Mouse (Mus musculus) hindbrain, embryonic 16.5 days (tissue): Measurements from ENCODE around the gene Rasa3. TPM values are rescaled to one million over a fixed set of nuclear protein-coding genes. Genes with fewer than 3 reads are reported as not detected.

Source experiments
- ATAC-seq: fragments of 200-750 bp; cut with Nextera tagmentation; 2 replicates; pipeline ENCODE4 v1.8.0; 2017; ENCODE audit warnings: moderate TSS enrichment, moderate library complexity
- H3K27ac ChIP-seq: fragments of 300-500 bp; sonication (generic); 2 replicates; pipeline ENCODE4 v1.5.1; 2014; ENCODE audit warnings: low read depth, mild to moderate bottlenecking, control low read depth, low read length, moderate library complexity
- H3K27me3 ChIP-seq: fragments of 300-500 bp; sonication (generic); replicated peaks from 2 replicates; pipeline ENCODE4 v1.6.1; 2014; ENCODE audit warnings: low read length; ENCODE audit not compliant: control insufficient read depth, insufficient read depth
- H3K36me3 ChIP-seq: fragments of 300-500 bp; sonication (generic); 2 replicates; pipeline ENCODE4 v1.6.1; 2014; ENCODE audit warnings: mild to moderate bottlenecking, low read length, moderate library complexity, mixed read lengths; ENCODE audit not compliant: control insufficient read depth, insufficient read depth
- H3K4me1 ChIP-seq: fragments of 300-500 bp; sonication (generic); 2 replicates; pipeline ENCODE4 v1.6.1; 2014; ENCODE audit warnings: low read depth, low read length; ENCODE audit not compliant: control insufficient read depth, insufficient read depth
- H3K4me2 ChIP-seq: fragments of 300-500 bp; sonication (generic); 2 replicates; pipeline ENCODE4 v1.6.1; 2014; ENCODE audit warnings: mild to moderate bottlenecking, low read length, control low read depth, moderate library complexity
- H3K4me3 ChIP-seq: fragments of 300-500 bp; sonication (generic); 2 replicates; pipeline ENCODE4 v1.5.1; 2014; ENCODE audit warnings: mild to moderate bottlenecking, low read length, control low read depth, moderate library complexity
- H3K9ac ChIP-seq: fragments of 300-500 bp; sonication (generic); 2 replicates; pipeline ENCODE4 v1.6.1; 2014; ENCODE audit warnings: low read depth, mild to moderate bottlenecking, control low read depth, low read length, moderate library complexity
- H3K9me3 ChIP-seq: fragments of 300-500 bp; sonication (generic); 2 replicates; pipeline ENCODE4 v1.6.1; 2014; ENCODE audit warnings: mild to moderate bottlenecking, low read length, moderate library complexity; ENCODE audit not compliant: control insufficient read depth
- WGBS: fragments of 180-500 bp; shearing (Covaris S2); extraction: QIAGEN DNeasy Blood & Tissue Kit; methylation state at CpG from one replicate; pipeline ENCODE4 v1.1.7; 2014; 5-methylcytosine and 5-hydroxymethylcytosine counted together
- polyA plus RNA-seq: library from polyadenylated mRNA; unstranded; fragments of >200 nt; fragmentation: Nextera tagmentation; extraction: Ambion mirVana; gene quantifications from 2 replicates; pipeline ENCODE4 v1.2.1, GENCODE M21; 2015

Rasa3 gene
- polyA plus RNA-seq, 1 experiment from 2014 or later: 43.5 TPM

DNA sequence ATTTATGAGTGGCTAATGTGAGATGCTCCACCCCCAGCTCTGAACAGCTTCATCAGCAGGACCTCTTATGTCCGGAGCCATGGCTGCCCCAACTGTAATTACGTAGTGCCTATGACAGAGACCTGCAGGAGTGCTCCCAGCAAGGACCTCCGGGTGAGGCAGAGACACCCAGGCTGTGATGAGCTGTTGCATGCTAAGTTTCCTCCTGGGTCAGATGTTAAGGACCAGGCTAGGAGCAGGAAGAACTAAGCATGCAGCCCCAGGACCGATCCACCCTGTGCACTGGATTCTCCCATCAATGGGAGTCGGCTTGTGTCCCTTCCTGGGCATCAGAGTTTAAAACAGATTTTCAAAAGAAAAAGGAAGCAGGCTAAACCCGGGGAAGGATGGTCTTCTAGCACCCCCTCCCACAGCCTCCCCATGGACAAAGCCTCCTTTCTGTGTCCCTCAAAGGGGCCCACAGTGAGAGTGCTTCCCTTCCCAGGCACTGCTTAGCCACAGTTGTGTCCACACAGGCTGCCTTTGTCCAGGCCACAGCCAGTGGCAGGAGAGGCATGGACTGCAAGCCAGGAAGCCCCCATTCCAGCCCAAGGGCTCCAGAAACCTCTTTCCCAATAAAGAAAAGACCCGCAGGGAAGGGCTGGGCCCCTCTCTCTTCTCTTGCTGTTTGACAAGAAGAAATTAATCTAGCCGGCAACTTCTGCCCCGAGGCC is 54.2 kb downstream of the Rasa3 start:
- H3K4me2 ChIP-seq: no peak overlapping the region
- no peaks in the 10 kb centered on the region for H3K9me3 ChIP-seq
- WGBS: 23% methylated on average over 9 of the region's 9 CpGs
- H3K36me3 ChIP-seq: peaks cover 4% of the 10 kb centered on the region; the same call in 1 of the 2 replicates
- peak; percentile 92 for ATAC-seq
- H3K27ac ChIP-seq: peak overlapping the region; percentile 82
- H3K27me3 ChIP-seq: no peaks in the 10 kb centered on the region
- H3K4me3 ChIP-seq: no peak overlapping the region
- peaks cover 31% of the 10 kb centered on the region for H3K4me1 ChIP-seq
- H3K9ac ChIP-seq: peak overlapping the region; percentile 1; the same call in 1 of the 2 replicates

DNA sequence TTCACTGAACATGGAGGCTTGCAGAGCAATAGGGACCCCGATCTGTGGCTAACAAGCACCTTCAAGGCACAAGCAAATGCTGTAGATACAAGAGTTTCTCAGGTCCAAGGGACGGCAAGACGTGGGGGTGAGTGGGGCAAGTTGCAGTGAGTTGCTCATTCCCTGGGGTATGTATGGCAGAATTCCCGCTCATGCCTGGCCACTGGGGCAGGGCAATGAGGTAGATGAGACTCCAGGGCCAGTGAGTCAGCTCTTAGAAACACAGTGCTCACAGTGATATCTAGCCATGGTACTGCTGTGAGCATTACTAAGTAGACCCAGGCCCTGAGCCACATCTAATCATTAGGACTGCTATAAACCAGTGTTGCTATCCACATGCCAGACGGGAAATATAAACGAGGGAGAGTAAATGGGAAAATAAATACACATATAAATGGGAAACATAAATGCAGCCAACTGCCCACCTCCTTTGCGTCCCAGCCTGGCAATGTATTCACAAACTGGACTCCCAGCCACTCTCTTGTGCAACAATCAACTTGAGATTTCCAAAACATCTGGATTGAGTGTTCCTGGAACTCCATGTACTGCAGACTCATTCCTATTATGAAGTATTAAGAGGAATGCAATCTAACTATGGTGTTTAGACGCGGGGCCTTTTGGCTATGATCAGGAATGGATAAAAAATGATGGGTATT is 57.0 kb downstream of the Rasa3 start:
- no peak overlapping the region for H3K4me3 ChIP-seq
- no peak for ATAC-seq
- no peaks in the 10 kb centered on the region for H3K9me3 ChIP-seq
- WGBS: 92% methylated on average over 9 of the region's 9 CpGs
- H3K27ac ChIP-seq: no peak overlapping the region
- H3K27me3 ChIP-seq: no peaks in the 10 kb centered on the region
- no peaks in the 10 kb centered on the region for H3K36me3 ChIP-seq
- H3K4me2 ChIP-seq: no peak overlapping the region
- peaks cover 28% of the 10 kb centered on the region for H3K4me1 ChIP-seq
- H3K9ac ChIP-seq: no peak overlapping the region

- ATAC-seq: no peak
- WGBS: 90% methylated on average over 17 of the region's 17 CpGs
- H3K9me3 ChIP-seq: no peaks in the 10 kb centered on the region
- H3K4me2 ChIP-seq: no peak overlapping the region
- H3K27ac ChIP-seq: no peak overlapping the region
- no peaks in the 10 kb centered on the region for H3K27me3 ChIP-seq
- H3K4me1 ChIP-seq: no peaks in the 10 kb centered on the region
- peaks cover 14% of the 10 kb centered on the region for H3K36me3 ChIP-seq
- no peak overlapping the region for H3K4me3 ChIP-seq
- no peak overlapping the region for H3K9ac ChIP-seq
Measured at GRCm38 (mm10) chr8:13616831-13617505, 60.4 kb downstream of the Rasa3 start.

- Histone ChIP-seq H3K27me3 (no peaks in the 10 kb centered on the region), H3K27ac (no peak overlapping the region), H3K4me3 (no peak overlapping the region), H3K9me3 (no peaks in the 10 kb centered on the region), H3K4me1 (no peaks in the 10 kb centered on the region), H3K9ac (no peak overlapping the region), H3K4me2 (no peak overlapping the region), H3K36me3 (peaks cover 16% of the 10 kb centered on the region)
- 43% methylated on average over 10 of the region's 10 CpGs for WGBS
- ATAC-seq: peak; percentile 32; the same call in 1 of the 2 replicates
Measured at GRCm38 (mm10) chr8:13614924-13615391, 62.4 kb downstream of the Rasa3 start.

DNA sequence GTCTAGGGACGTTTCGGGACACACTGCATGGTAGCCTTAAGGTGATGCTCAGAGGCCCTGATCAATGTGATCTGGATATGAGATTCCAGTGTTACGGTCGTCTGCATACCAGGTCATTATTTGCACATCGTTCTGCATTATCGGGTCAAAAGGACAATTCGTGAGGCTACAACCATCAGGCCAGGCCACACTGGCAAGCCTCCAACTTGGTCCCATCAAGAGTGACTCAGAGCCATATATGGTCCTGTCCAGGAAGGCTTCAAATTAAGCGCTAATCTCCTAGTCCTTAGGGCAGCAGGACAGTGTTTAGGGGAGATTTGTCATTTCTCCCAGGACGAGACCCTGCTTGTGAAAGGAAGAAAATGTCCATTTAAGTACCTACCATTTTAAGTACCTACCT is 63.3 kb downstream of the Rasa3 start:
- no peak for ATAC-seq
- H3K9me3 ChIP-seq: no peaks in the 10 kb centered on the region
- no peak overlapping the region for H3K4me3 ChIP-seq
- H3K4me1 ChIP-seq: no peaks in the 10 kb centered on the region
- H3K27ac ChIP-seq: no peak overlapping the region
- H3K9ac ChIP-seq: no peak overlapping the region
- peaks cover 16% of the 10 kb centered on the region for H3K36me3 ChIP-seq
- WGBS: 95% methylated on average over 9 of the region's 9 CpGs
- no peaks in the 10 kb centered on the region for H3K27me3 ChIP-seq
- no peak overlapping the region for H3K4me2 ChIP-seq

DNA sequence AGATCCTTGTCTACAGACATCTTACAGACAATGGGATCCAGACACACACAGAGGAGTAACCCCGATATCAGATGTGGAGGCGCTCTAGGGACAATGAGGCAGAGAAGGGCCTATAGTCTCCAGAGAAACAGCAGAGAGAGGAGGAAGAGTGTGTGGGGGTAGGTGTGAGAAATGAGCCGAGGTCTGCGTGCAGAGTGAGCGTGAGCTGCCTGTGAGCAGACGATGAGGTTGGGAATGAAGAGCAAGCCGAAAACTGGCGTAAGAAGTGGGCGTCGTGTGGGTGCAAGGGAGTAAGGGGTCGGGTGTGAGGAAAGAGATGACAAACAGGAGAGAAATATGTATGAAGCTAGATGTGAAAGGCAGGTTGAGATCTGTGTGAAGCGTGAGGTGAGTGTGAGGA is 65.7 kb downstream of the Rasa3 start:
- Histone ChIP-seq H3K4me1 (no peaks in the 10 kb centered on the region), H3K27me3 (no peaks in the 10 kb centered on the region), H3K4me2 (no peak overlapping the region), H3K9me3 (no peaks in the 10 kb centered on the region), H3K36me3 (peaks cover 16% of the 10 kb centered on the region), H3K4me3 (no peak overlapping the region), H3K9ac (no peak overlapping the region), H3K27ac (no peak overlapping the region)
- 90% methylated on average over 12 of the region's 12 CpGs for WGBS
- no peak for ATAC-seq

GRCm38 (mm10) chr8:13609971-13610370 is 67.4 kb downstream of the Rasa3 start:
- no peak for ATAC-seq
- WGBS: 93% methylated on average over 5 of the region's 5 CpGs
- H3K9me3 ChIP-seq: no peaks in the 10 kb centered on the region
- no peak overlapping the region for H3K27ac ChIP-seq
- H3K4me3 ChIP-seq: no peak overlapping the region
- no peak overlapping the region for H3K4me2 ChIP-seq
- H3K4me1 ChIP-seq: no peaks in the 10 kb centered on the region
- peaks cover 16% of the 10 kb centered on the region for H3K36me3 ChIP-seq
- no peaks in the 10 kb centered on the region for H3K27me3 ChIP-seq
- no peak overlapping the region for H3K9ac ChIP-seq

GRCm38 (mm10) chr8:13608946-13609345 is 68.5 kb downstream of the Rasa3 start:
- H3K27ac ChIP-seq: no peak overlapping the region
- no peak overlapping the region for H3K4me3 ChIP-seq
- no peaks in the 10 kb centered on the region for H3K4me1 ChIP-seq
- H3K27me3 ChIP-seq: no peaks in the 10 kb centered on the region
- H3K36me3 ChIP-seq: peaks cover 14% of the 10 kb centered on the region
- ATAC-seq: no peak
- 94% methylated on average over 6 of the region's 6 CpGs for WGBS
- H3K4me2 ChIP-seq: no peak overlapping the region
- H3K9me3 ChIP-seq: no peaks in the 10 kb centered on the region
- no peak overlapping the region for H3K9ac ChIP-seq

GRCm38 (mm10) chr8:13605920-13606480 is 71.4 kb downstream of the Rasa3 start:
- no peak overlapping the region for H3K4me2 ChIP-seq
- no peak overlapping the region for H3K4me3 ChIP-seq
- H3K36me3 ChIP-seq: no peaks in the 10 kb centered on the region
- H3K9ac ChIP-seq: no peak overlapping the region
- ATAC-seq: no peak
- H3K27me3 ChIP-seq: no peaks in the 10 kb centered on the region
- H3K9me3 ChIP-seq: no peaks in the 10 kb centered on the region
- H3K4me1 ChIP-seq: no peaks in the 10 kb centered on the region
- 84% methylated on average over 7 of the region's 7 CpGs for WGBS
- H3K27ac ChIP-seq: no peak overlapping the region
